Mouse (Mus musculus): ENCODE measurements around the gene Ablim1. TPM values are rescaled to one million over a fixed set of nuclear protein-coding genes. Genes with fewer than 3 reads are reported as not detected.

The Ablim1 gene
- total RNA-seq, 2 experiments from 2014 or later, result 6.3 to 9.2 TPM

GRCm38 (mm10) chr19:57121036-57121435 is 193.7 kb downstream of the Ablim1 start:
- ATAC-seq (replicated peaks; ENCODE audit: low FRiP score, low TSS enrichment, poor library complexity, severe bottlenecking), result no peak

GRCm38 (mm10) chr19:57119661-57120060 is 195.1 kb downstream of the Ablim1 start:
- ATAC-seq (replicated peaks; ENCODE audit: low FRiP score, low TSS enrichment, poor library complexity, severe bottlenecking), result no peak

GRCm38 (mm10) chr19:57118785-57119565 is 195.7 kb downstream of the Ablim1 start:
- no peak for ATAC-seq (replicated peaks; ENCODE audit: low FRiP score, low TSS enrichment, poor library complexity, severe bottlenecking)

- ATAC-seq (replicated peaks; ENCODE audit: low FRiP score, low TSS enrichment, poor library complexity, severe bottlenecking), result no peak
Observed at GRCm38 (mm10) chr19:57117751-57118150, 197.0 kb downstream of the Ablim1 start.

- peak; percentile 64 for ATAC-seq (replicated peaks; ENCODE audit: low FRiP score, low TSS enrichment, poor library complexity, severe bottlenecking)
Observed at GRCm38 (mm10) chr19:57116871-57117501, 197.7 kb downstream of the Ablim1 start.

- ATAC-seq (replicated peaks; ENCODE audit: low FRiP score, low TSS enrichment, poor library complexity, severe bottlenecking), result no peak
Observed at GRCm38 (mm10) chr19:57115670-57116069, 199.0 kb downstream of the Ablim1 start.

GRCm38 (mm10) chr19:57114951-57115350 is 199.8 kb downstream of the Ablim1 start:
- ATAC-seq (replicated peaks; ENCODE audit: low FRiP score, low TSS enrichment, poor library complexity, severe bottlenecking), result no peak

- no peak for ATAC-seq (replicated peaks; ENCODE audit: low FRiP score, low TSS enrichment, poor library complexity, severe bottlenecking)
Observed at GRCm38 (mm10) chr19:57113975-57114374, 200.7 kb downstream of the Ablim1 start.

GRCm38 (mm10) chr19:57112816-57113406 is 201.8 kb downstream of the Ablim1 start:
- ATAC-seq (replicated peaks; ENCODE audit: low FRiP score, low TSS enrichment, poor library complexity, severe bottlenecking), result peak; percentile 63

- 0 out of 2 replicates have a peak, but pooled peaks have one; percentile 3 for ATAC-seq (replicated peaks; ENCODE audit: low FRiP score, low TSS enrichment, poor library complexity, severe bottlenecking)
Observed at GRCm38 (mm10) chr19:57112231-57112815, 202.4 kb downstream of the Ablim1 start.

GRCm38 (mm10) chr19:57111301-57111700 is 203.4 kb downstream of the Ablim1 start:
- ATAC-seq (replicated peaks; ENCODE audit: low FRiP score, low TSS enrichment, poor library complexity, severe bottlenecking), result no peak

- no peak for ATAC-seq (replicated peaks; ENCODE audit: low FRiP score, low TSS enrichment, poor library complexity, severe bottlenecking)
Observed at GRCm38 (mm10) chr19:57109620-57110019, 205.1 kb downstream of the Ablim1 start.

GRCm38 (mm10) chr19:57106513-57106912 is 208.2 kb downstream of the Ablim1 start:
- ATAC-seq (replicated peaks; ENCODE audit: low FRiP score, low TSS enrichment, poor library complexity, severe bottlenecking), result no peak

GRCm38 (mm10) chr19:57106031-57106430 is 208.7 kb downstream of the Ablim1 start:
- no peak for ATAC-seq (replicated peaks; ENCODE audit: low FRiP score, low TSS enrichment, poor library complexity, severe bottlenecking)

GRCm38 (mm10) chr19:57105156-57105555 is 209.6 kb downstream of the Ablim1 start:
- no peak for ATAC-seq (replicated peaks; ENCODE audit: low FRiP score, low TSS enrichment, poor library complexity, severe bottlenecking)

- no peak for ATAC-seq (replicated peaks; ENCODE audit: low FRiP score, low TSS enrichment, poor library complexity, severe bottlenecking)
Observed at GRCm38 (mm10) chr19:57104171-57104748, 210.5 kb downstream of the Ablim1 start.

- ATAC-seq (replicated peaks; ENCODE audit: low FRiP score, low TSS enrichment, poor library complexity, severe bottlenecking), result no peak
Observed at GRCm38 (mm10) chr19:57103360-57103958, 211.3 kb downstream of the Ablim1 start.

- no peak for ATAC-seq (replicated peaks; ENCODE audit: low FRiP score, low TSS enrichment, poor library complexity, severe bottlenecking)
Observed at GRCm38 (mm10) chr19:57101986-57102385, 212.7 kb downstream of the Ablim1 start.

GRCm38 (mm10) chr19:57100753-57101446 is 213.8 kb downstream of the Ablim1 start:
- no peak for ATAC-seq (replicated peaks; ENCODE audit: low FRiP score, low TSS enrichment, poor library complexity, severe bottlenecking)
